Mouse (Mus musculus): ENCODE data around the gene Rps3.

- TF ChIP-seq FLI1 (IDR thresholded peaks at IDR 0.05; ENCODE audit: low read length) (no peak), GATA1 (IDR thresholded peaks at IDR 0.05; ENCODE audit: borderline replicate concordance, low read length) (no peak)
Measured at GRCm38 (mm10) chr7:99436530-99436929, 47.0 kb downstream of the Rps3 start.

Measured in megakaryocyte, embryonic 14.5 days (primary cell).